Mouse (Mus musculus) lung, postnatal 0 days (tissue): ENCODE measurements around the gene Trim31.
A peak's percentile ranks its signal among the peaks of the same experiment; 100 is the strongest.

ENCODE experiments used
- CTCF ChIP-seq: IDR thresholded peaks from 2 replicates; pipeline ENCODE4 v1.5.1; 2016; ENCODE audit warnings: antibody characterized with exemption, mild to moderate bottlenecking
- EP300 ChIP-seq: IDR thresholded peaks from 2 replicates; pipeline ENCODE4 v1.6.1; 2016; ENCODE audit warnings: antibody characterized with exemption, mild to moderate bottlenecking, control low read depth

- peak; percentile 55 for TF ChIP-seq CTCF
- no peak for TF ChIP-seq EP300
Measured at GRCm38 (mm10) chr17:36947051-36947819, 49.3 kb downstream of the Trim31 start.
